ENCODE assay signal across 23 mouse cellular contexts in the genomic region with DNA sequence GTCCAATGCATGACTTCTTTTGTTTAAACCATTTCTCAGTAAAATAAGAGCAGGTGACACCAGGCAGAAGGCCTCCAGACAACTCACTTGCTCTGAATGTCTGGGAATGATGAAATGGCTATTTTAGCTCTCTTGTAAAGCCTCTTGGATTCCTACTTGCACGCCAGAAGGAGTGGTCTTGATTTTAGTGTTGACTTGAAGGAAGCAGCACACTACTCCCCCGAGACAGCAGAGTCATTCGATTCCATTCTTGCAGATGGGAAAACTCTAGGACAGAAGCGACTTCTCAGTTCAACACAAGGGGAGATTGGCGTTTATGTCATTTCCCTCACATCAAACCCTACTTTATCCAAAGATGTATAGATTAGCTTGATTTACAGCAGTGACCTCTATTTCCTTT.
DNase-seq lines count a peak whose midpoint lies in the region; ATAC-seq lines count a peak whose summit lies in the region.
"Had no signal": no experiment of that assay in that cellular context is flagged by ENCODE, and none has a peak within 500 bp of the region (broad histone marks: within the 10 kb centered on the region; RNA-seq: fewer than 3 reads in every experiment).

No protein-coding gene starts in this region.

- no peaks in the 10 kb centered on the region for H3K27me3 ChIP-seq in liver, embryonic 11.5 days (replicated peaks; ENCODE audit: control insufficient read depth, insufficient read depth, low read length)
- H3K27me3 ChIP-seq: kidney, embryonic 15.5 days; limb, embryonic 13.5 days; midbrain, embryonic 15.5 days; neural tube, embryonic 12.5 days; stomach, embryonic 15.5 days had no signal

- no peak overlapping the region for H3K4me2 ChIP-seq in liver, embryonic 11.5 days
- H3K4me2 ChIP-seq: kidney, embryonic 15.5 days; limb, embryonic 13.5 days; lung, embryonic 14.5 days; midbrain, embryonic 15.5 days; neural tube, embryonic 12.5 days; stomach, embryonic 15.5 days had no signal

- DNase-seq in heart, adult 11 months = peak; percentile 93
- no peak for DNase-seq in heart, postnatal 36 days
- peak; percentile 17 for DNase-seq in kidney, postnatal 10 days
- DNase-seq in kidney, adult 9 months = no peak
- DNase-seq in gastrocnemius, postnatal 14 days = peak; percentile 40
- peak; percentile 7 for DNase-seq in heart, postnatal 4 days
- no peak for DNase-seq in right cerebral cortex, postnatal 25 days
- no peak for DNase-seq in liver, embryonic 11.5 days (ENCODE audit: low spot score)
- DNase-seq: adrenal gland, postnatal 25 days; cerebellum, adult 9-11 months; forebrain, postnatal 0 days; lung, postnatal 4 days; retina, postnatal 1 day; thymus, adult 2 months had no signal

- H3K4me3 ChIP-seq in liver, embryonic 11.5 days (ENCODE audit: low read depth, low read length) = no peak overlapping the region
- H3K4me3 ChIP-seq: kidney, embryonic 15.5 days; limb, embryonic 13.5 days; midbrain, embryonic 15.5 days; neural tube, embryonic 12.5 days; stomach, embryonic 15.5 days had no signal

- ATAC-seq in liver, embryonic 11.5 days (replicated peaks; ENCODE audit: low FRiP score) = no peak
- ATAC-seq: forebrain, postnatal 0 days; hindbrain, postnatal 0 days; intestine, postnatal 0 days; midbrain, embryonic 15.5 days had no signal

- H3K9me3 ChIP-seq in liver, embryonic 11.5 days (ENCODE audit: control insufficient read depth, low read length) = no peaks in the 10 kb centered on the region
- H3K9me3 ChIP-seq: kidney, embryonic 15.5 days; limb, embryonic 13.5 days; midbrain, embryonic 15.5 days; neural tube, embryonic 12.5 days; stomach, embryonic 15.5 days had no signal

- intact Hi-C loops in heart, postnatal 36 days (cut with DNase I) = loop anchor here (10.0 kb wide), 1 partner anchor 154 kb away; the partner anchor contains the start of gene Avpr1a
- intact Hi-C loops in gastrocnemius, postnatal 14 days (cut with DNase I; ENCODE audit: low total_unique reads) = no loop called here

- H3K4me1 ChIP-seq in liver, embryonic 11.5 days (replicated peaks; ENCODE audit: control insufficient read depth, insufficient read depth, low read length) = no peaks in the 10 kb centered on the region
- H3K4me1 ChIP-seq: kidney, embryonic 15.5 days; limb, embryonic 13.5 days; midbrain, embryonic 15.5 days; neural tube, embryonic 12.5 days; stomach, embryonic 15.5 days had no signal

- H3K27ac ChIP-seq in liver, embryonic 11.5 days (ENCODE audit: low read depth, low read length) = no peak overlapping the region
- H3K27ac ChIP-seq: hindbrain, postnatal 0 days; kidney, embryonic 15.5 days; limb, embryonic 13.5 days; liver, embryonic 14.5 days; midbrain, embryonic 15.5 days; neural tube, embryonic 12.5 days; stomach, embryonic 15.5 days had no signal

- no peaks in the 10 kb centered on the region for H3K36me3 ChIP-seq in liver, embryonic 11.5 days (ENCODE audit: control insufficient read depth, insufficient read depth, low read length)
- H3K36me3 ChIP-seq: kidney, embryonic 15.5 days; limb, embryonic 13.5 days; midbrain, embryonic 15.5 days; neural tube, embryonic 12.5 days; stomach, embryonic 15.5 days had no signal

- no peak overlapping the region for H3K9ac ChIP-seq in liver, embryonic 11.5 days (ENCODE audit: low read depth, low read length)
- H3K9ac ChIP-seq: forebrain, postnatal 0 days; kidney, embryonic 15.5 days; limb, embryonic 13.5 days; liver, embryonic 14.5 days; lung, embryonic 14.5 days; midbrain, embryonic 15.5 days; neural tube, embryonic 12.5 days; stomach, embryonic 15.5 days had no signal

- WGBS in liver, embryonic 11.5 days = 80% methylated on average over 5 of the region's 5 CpGs

Comparison
In these comparisons a context has a peak if more than half of its experiments do, and no peak if none do; other contexts are left out.
1. DNase-seq: peak in heart, adult 11 months (single experiment), kidney, postnatal 10 days (single experiment), gastrocnemius, postnatal 14 days (single experiment) and heart, postnatal 4 days (single experiment); none in heart, postnatal 36 days (0 of 2), kidney, adult 9 months (single experiment), right cerebral cortex, postnatal 25 days (single experiment) and liver, embryonic 11.5 days (single experiment).